Mouse (Mus musculus): Measurements from ENCODE around the gene Fh1.

DNA sequence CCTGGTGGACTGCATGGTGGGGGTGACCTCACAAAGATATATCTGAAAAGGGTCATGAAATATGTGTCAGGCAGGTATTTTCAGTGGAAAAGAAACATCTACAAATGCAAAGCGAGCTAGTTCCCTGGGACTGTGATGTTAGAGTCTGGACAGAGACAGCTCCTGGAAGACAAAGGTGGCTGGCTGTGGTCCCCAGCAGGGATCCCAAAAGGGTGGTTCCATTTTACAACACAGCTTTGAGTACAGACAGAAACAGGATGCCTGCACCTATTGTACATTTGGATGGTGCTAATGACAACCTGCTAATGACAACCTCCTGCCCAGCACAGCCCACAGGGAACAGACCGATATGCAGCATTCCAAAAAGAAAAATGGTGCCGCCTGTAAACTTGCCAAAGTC, 44.0 kb upstream of the Fh1 start:
- TF ChIP-seq POLR2A (IDR thresholded peaks at IDR 0.05; ENCODE audit: borderline replicate concordance, insufficient read depth, low read length) = no peak
- TF ChIP-seq CTCF (IDR thresholded peaks at IDR 0.05; ENCODE audit: borderline replicate concordance, insufficient read depth, low read depth, low read length) = no peak
